Mouse (Mus musculus): ENCODE data around the gene Cdsn.
A peak's percentile ranks its signal among the peaks of the same experiment; 100 is the strongest.

The Cdsn gene

GRCm38 (mm10) chr17:35537421-35537820 is 14.5 kb upstream of the Cdsn start:
- DNase-seq: peak; percentile 34

GRCm38 (mm10) chr17:35538476-35538875 is 13.5 kb upstream of the Cdsn start:
- DNase-seq: no peak

GRCm38 (mm10) chr17:35539540-35539939 is 12.4 kb upstream of the Cdsn start:
- DNase-seq: no peak

- peak; percentile 36 for DNase-seq
These were observed 9.0 kb upstream of the Cdsn start for GRCm38 (mm10) chr17:35542761-35543411.

GRCm38 (mm10) chr17:35543412-35543861 is 8.5 kb upstream of the Cdsn start:
- DNase-seq: no peak

GRCm38 (mm10) chr17:35544001-35544400 is 7.9 kb upstream of the Cdsn start:
- DNase-seq: no peak

GRCm38 (mm10) chr17:35544680-35545079 is 7.2 kb upstream of the Cdsn start:
- DNase-seq: no peak

- no peak for DNase-seq
These were observed 4.5 kb upstream of the Cdsn start for GRCm38 (mm10) chr17:35547465-35547864.

GRCm38 (mm10) chr17:35548636-35549035 is 3.3 kb upstream of the Cdsn start:
- DNase-seq: no peak

- peak; percentile 79 for DNase-seq
These were observed 2.3 kb upstream of the Cdsn start for GRCm38 (mm10) chr17:35549437-35550142.

- no peak for DNase-seq
These were observed 1.8 kb upstream of the Cdsn start for GRCm38 (mm10) chr17:35550143-35550494.

GRCm38 (mm10) chr17:35550871-35551270 is 1.1 kb upstream of the Cdsn start:
- no peak for DNase-seq

- no peak for DNase-seq
These were observed 2.4 kb downstream of the Cdsn start for GRCm38 (mm10) chr17:35554321-35554720.

- DNase-seq: no peak
These were observed 3.0 kb downstream of the Cdsn start for GRCm38 (mm10) chr17:35554761-35555397.

- no peak for DNase-seq
These were observed 4.3 kb downstream of the Cdsn start for GRCm38 (mm10) chr17:35556186-35556765.

GRCm38 (mm10) chr17:35556812-35557211 is 4.9 kb downstream of the Cdsn start:
- DNase-seq: no peak

- no peak for DNase-seq
These were observed 5.4 kb downstream of the Cdsn start for GRCm38 (mm10) chr17:35557351-35557750.

- DNase-seq: no peak
These were observed 6.3 kb downstream of the Cdsn start for GRCm38 (mm10) chr17:35558216-35558615.

GRCm38 (mm10) chr17:35567150-35567549 is 15.2 kb downstream of the Cdsn start, which contains the start of gene 2300002M23Rik:
TSS of gene 2300002M23Rik (plus strand) at chr17:35567450.
- no peak for DNase-seq

- no peak for DNase-seq
These were observed 15.8 kb downstream of the Cdsn start for GRCm38 (mm10) chr17:35567767-35568166.

- DNase-seq: no peak
These were observed 17.4 kb downstream of the Cdsn start for GRCm38 (mm10) chr17:35569091-35569944.

- no peak for DNase-seq
These were observed 18.9 kb downstream of the Cdsn start for GRCm38 (mm10) chr17:35570836-35571235.

GRCm38 (mm10) chr17:35571477-35571876 is 19.5 kb downstream of the Cdsn start:
- no peak for DNase-seq

Measured in right cerebral cortex, postnatal 25 days (tissue).